Mouse (Mus musculus) small intestine, adult 2 months (tissue): Measurements from ENCODE around the gene Il22.

Experiments used
- CTCF ChIP-seq: fragments of 200-500 bp; IDR thresholded peaks from 2 replicates; pipeline ENCODE4 v1.5.1; 2012; ENCODE audit warnings: low read depth, mild to moderate bottlenecking, control low read depth, inconsistent platforms, low read length, moderate library complexity, mixed read lengths; ENCODE audit not compliant: insufficient replicate concordance, insufficient read length; ENCODE audit errors: extremely low read depth
- POLR2A ChIP-seq: fragments of 200-500 bp; IDR thresholded peaks from 2 replicates; pipeline ENCODE4 v1.6.1; 2012; ENCODE audit warnings: low read depth, mild to moderate bottlenecking, control low read depth, inconsistent platforms, low read length, moderate library complexity

- TF ChIP-seq POLR2A (no peak), CTCF (no peak)
Observed at GRCm38 (mm10) chr10:118161131-118161530, 43.6 kb upstream of the Il22 start.
